Mouse (Mus musculus): ENCODE results near the gene Dcaf5. TPM values are rescaled to one million over a fixed set of nuclear protein-coding genes. Genes with fewer than 3 reads are reported as not detected.

Dcaf5 gene
- total RNA-seq, 2 experiments from 2014 or later = 59.4 to 70.9 TPM

GRCm38 (mm10) chr12:80410855-80411254, 25.5 kb downstream of the Dcaf5 start:
- peak in 1 of 2 experiments; percentile 24 for DNase-seq (ENCODE audit: low spot score in 2 of 2)

- no peak for DNase-seq (ENCODE audit: low spot score in 2 of 2)
Measured at GRCm38 (mm10) chr12:80407824-80408223, 28.6 kb downstream of the Dcaf5 start.

- peak in 1 of 2 experiments; percentile 32 for DNase-seq (ENCODE audit: low spot score in 2 of 2)
Measured at GRCm38 (mm10) chr12:80406650-80407049, 29.8 kb downstream of the Dcaf5 start.

- no peak for DNase-seq (ENCODE audit: low spot score in 2 of 2)
Measured at GRCm38 (mm10) chr12:80404139-80404538, 32.3 kb downstream of the Dcaf5 start.

- no peak for DNase-seq (ENCODE audit: low spot score in 2 of 2)
Measured at GRCm38 (mm10) chr12:80399147-80399546, 37.3 kb downstream of the Dcaf5 start.

- DNase-seq (ENCODE audit: low spot score in 2 of 2) = no peak
Measured at GRCm38 (mm10) chr12:80396397-80396796, 40.0 kb downstream of the Dcaf5 start.

GRCm38 (mm10) chr12:80395270-80395669, 41.1 kb downstream of the Dcaf5 start:
- no peak for DNase-seq (ENCODE audit: low spot score in 2 of 2)

GRCm38 (mm10) chr12:80394045-80394444, 42.4 kb downstream of the Dcaf5 start:
- no peak for DNase-seq (ENCODE audit: low spot score in 2 of 2)

GRCm38 (mm10) chr12:80389448-80389847, 47.0 kb downstream of the Dcaf5 start:
- DNase-seq (ENCODE audit: low spot score in 2 of 2) = peak in 1 of 2 experiments; percentile 54

GRCm38 (mm10) chr12:80387326-80387725, 49.1 kb downstream of the Dcaf5 start:
- DNase-seq (ENCODE audit: low spot score in 2 of 2) = peak in 1 of 2 experiments; percentile 50

GRCm38 (mm10) chr12:80385361-80385760, 51.0 kb downstream of the Dcaf5 start:
- DNase-seq (ENCODE audit: low spot score in 2 of 2) = no peak

GRCm38 (mm10) chr12:80383478-80383877, 52.9 kb downstream of the Dcaf5 start:
- DNase-seq (ENCODE audit: low spot score in 2 of 2) = no peak

- DNase-seq (ENCODE audit: low spot score in 2 of 2) = no peak
Measured at GRCm38 (mm10) chr12:80382794-80383193, 53.6 kb downstream of the Dcaf5 start.

GRCm38 (mm10) chr12:80379831-80380457, 56.5 kb downstream of the Dcaf5 start:
- peak in 1 of 2 experiments; percentile 61 for DNase-seq (ENCODE audit: low spot score in 2 of 2)

- DNase-seq (ENCODE audit: low spot score in 2 of 2) = no peak
Measured at GRCm38 (mm10) chr12:80379393-80379792, 57.0 kb downstream of the Dcaf5 start.

GRCm38 (mm10) chr12:80377604-80378003, 58.8 kb downstream of the Dcaf5 start:
- DNase-seq (ENCODE audit: low spot score in 2 of 2) = no peak

GRCm38 (mm10) chr12:80375721-80376120, 60.7 kb downstream of the Dcaf5 start:
- no peak for DNase-seq (ENCODE audit: low spot score in 2 of 2)

GRCm38 (mm10) chr12:80374736-80375135, 61.7 kb downstream of the Dcaf5 start:
- DNase-seq (ENCODE audit: low spot score in 2 of 2) = no peak

- no peak for DNase-seq (ENCODE audit: low spot score in 2 of 2)
Measured at GRCm38 (mm10) chr12:80372946-80373345, 63.5 kb downstream of the Dcaf5 start.

GRCm38 (mm10) chr12:80367227-80367626, 69.2 kb downstream of the Dcaf5 start:
- DNase-seq (ENCODE audit: low spot score in 2 of 2) = no peak

- peak in 1 of 2 experiments; percentile 77 for DNase-seq (ENCODE audit: low spot score in 2 of 2)
Measured at GRCm38 (mm10) chr12:80366004-80366480, 70.4 kb downstream of the Dcaf5 start.

GRCm38 (mm10) chr12:80365345-80365744, 71.1 kb downstream of the Dcaf5 start:
- DNase-seq (ENCODE audit: low spot score in 2 of 2) = no peak

- no peak for DNase-seq (ENCODE audit: low spot score in 2 of 2)
Measured at GRCm38 (mm10) chr12:80361655-80362054, 74.7 kb downstream of the Dcaf5 start.

Measured in layer of hippocampus, postnatal 14 days (tissue).